Mouse (Mus musculus): Measurements from ENCODE around the gene Mcrs1.
A peak's percentile ranks its signal among the peaks of the same experiment; 100 is the strongest.

Mcrs1 gene

DNA sequence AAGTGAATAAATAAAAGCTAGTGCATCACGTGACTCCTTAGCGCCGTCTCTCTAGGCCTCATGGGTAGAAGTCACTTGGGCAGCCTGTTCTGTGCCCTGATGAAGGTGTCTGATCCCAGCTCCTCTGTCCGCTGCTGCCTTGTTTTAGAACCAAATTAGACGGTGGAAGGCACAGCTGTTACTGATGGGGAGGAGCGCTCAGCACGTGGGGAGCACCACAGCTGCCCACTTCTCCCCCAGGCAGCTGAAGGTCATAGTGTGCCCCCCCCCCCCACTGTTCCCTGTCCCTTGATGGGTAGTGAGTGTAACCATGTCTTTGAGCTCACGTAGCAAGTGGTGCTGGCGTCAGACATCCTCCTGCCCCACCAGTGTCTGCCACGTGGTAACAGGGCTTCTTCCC lies 38.6 kb downstream of the Mcrs1 start:
- no peak for DNase-seq (ENCODE audit: low read depth, low spot score)

DNA sequence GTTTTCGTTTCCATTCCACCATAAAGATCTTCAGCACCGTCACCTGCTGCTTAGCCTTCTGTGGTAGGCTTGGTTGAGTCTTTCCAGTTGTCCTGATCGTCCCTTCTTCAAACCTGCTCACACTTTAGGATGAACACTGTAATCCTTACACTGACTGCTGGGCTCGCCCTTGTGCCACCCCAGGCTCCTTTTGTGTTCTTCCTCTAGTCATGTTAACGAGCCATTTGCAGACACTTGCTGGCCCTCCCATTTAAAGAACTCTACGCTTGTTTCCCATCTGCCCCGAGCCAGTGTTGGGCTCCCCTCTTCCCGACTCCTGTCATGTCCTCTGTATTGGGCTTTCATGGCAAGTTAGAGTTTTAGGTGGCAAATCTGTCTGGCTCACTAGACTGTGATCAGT lies 45.8 kb downstream of the Mcrs1 start:
- peak; percentile 70 for DNase-seq (ENCODE audit: low read depth, low spot score)

DNA sequence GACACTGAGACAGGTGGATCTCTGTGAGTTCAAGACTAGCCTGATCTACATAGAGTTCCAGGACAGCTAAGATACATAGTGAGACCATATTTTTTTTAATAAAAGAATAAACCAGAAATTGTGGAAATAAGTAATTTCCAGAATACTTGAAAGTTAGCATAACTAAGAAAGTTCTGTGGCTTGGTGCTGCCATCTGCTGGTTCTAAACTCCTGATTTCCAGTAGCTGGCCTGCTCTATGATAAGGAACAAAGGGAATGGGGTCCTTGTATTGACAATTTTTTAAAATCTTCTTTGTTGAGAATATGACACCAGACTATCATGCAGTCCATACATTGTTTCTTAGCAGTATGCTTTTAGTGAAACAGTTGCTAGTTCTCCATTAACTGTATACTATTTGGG lies 53.0 kb downstream of the Mcrs1 start:
- DNase-seq (ENCODE audit: low read depth, low spot score), result no peak

DNA sequence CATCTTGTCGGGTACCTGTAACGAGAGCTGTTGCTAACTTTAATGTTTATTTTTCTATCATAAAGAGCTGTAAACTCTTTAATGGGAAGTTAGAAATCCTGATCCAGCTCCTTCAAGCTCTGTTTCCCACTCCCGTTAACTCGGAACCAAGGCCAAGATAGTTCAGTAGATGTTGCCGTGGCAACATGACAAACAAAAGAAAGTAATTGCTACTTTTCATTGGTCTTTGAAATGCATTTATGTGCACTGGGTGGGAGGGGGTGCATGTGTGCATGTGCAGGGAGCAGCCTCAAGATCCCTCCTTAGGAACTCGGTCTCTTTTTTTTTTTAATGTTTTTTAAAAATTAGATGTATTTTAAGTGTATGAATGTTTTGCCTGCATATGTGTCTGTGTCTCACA lies 56.7 kb downstream of the Mcrs1 start:
- peak; percentile 76 for DNase-seq (ENCODE audit: low read depth, low spot score)

DNA sequence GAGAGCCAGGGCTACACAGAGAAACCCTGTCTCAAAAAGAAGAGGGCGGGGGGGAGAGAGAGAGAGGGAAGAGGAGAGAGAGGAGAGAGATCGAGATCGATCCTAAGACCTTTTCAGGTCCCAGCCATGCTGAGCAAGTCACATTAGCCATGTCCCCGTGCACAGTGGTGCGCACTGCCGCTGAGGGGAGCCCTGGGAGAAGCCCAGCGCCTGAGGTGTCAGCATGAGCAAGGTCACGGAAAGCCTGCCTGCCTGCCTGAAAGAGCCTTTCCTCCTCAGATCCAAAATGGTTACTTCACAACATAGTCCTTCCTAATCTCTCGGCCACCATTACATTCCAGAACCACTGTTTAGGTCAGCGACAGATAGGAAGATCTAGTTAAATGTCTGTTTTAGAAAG lies 57.4 kb downstream of the Mcrs1 start:
- peak; percentile 63 for DNase-seq (ENCODE audit: low read depth, low spot score)

Data from ZHBTc4 (cell line).